Mouse (Mus musculus): ENCODE data around the gene Mt4. TPM values are rescaled to one million over a fixed set of nuclear protein-coding genes. Genes with fewer than 3 reads are reported as not detected.
"Not testable (repeated sequence)": the region's sequence is repeated elsewhere in the genome, so short reads cannot be mapped to it uniquely, and the experiment has no call there.

The Mt4 gene
- polyA plus RNA-seq, 1 experiment from 2014 or later, result not detected

- ATAC-seq (ENCODE audit: low FRiP score, low TSS enrichment), result no peak
- Histone ChIP-seq H3K27me3 (ENCODE audit: control insufficient read depth, insufficient read depth, low read length) (no peaks in the 10 kb centered on the region), H3K4me1 (ENCODE audit: control insufficient read depth, insufficient read depth, low read length) (no peaks in the 10 kb centered on the region), H3K9ac (ENCODE audit: low read depth, low read length) (no peak overlapping the region), H3K27ac (ENCODE audit: low read depth, low read length) (no peak overlapping the region), H3K4me3 (ENCODE audit: low read length) (no peak overlapping the region), H3K4me2 (replicated peaks; ENCODE audit: low read depth, low read length) (no peak overlapping the region), H3K9me3 (ENCODE audit: control insufficient read depth, low read length) (no peaks in the 10 kb centered on the region), H3K36me3 (ENCODE audit: control insufficient read depth, insufficient read depth, low read length) (no peaks in the 10 kb centered on the region)
- WGBS, result 87% methylated on average over 6 of the region's 6 CpGs
Observed at GRCm38 (mm10) chr8:94129133-94129789, 7.7 kb upstream of the Mt4 start.

- Histone ChIP-seq H3K4me2 (replicated peaks; ENCODE audit: low read depth, low read length) (no peak overlapping the region), H3K36me3 (ENCODE audit: control insufficient read depth, insufficient read depth, low read length) (no peaks in the 10 kb centered on the region), H3K4me1 (ENCODE audit: control insufficient read depth, insufficient read depth, low read length) (no peaks in the 10 kb centered on the region), H3K9ac (ENCODE audit: low read depth, low read length) (no peak overlapping the region), H3K27ac (ENCODE audit: low read depth, low read length) (no peak overlapping the region), H3K9me3 (ENCODE audit: control insufficient read depth, low read length) (no peaks in the 10 kb centered on the region), H3K4me3 (ENCODE audit: low read length) (no peak overlapping the region), H3K27me3 (ENCODE audit: control insufficient read depth, insufficient read depth, low read length) (no peaks in the 10 kb centered on the region)
- no peak for ATAC-seq (ENCODE audit: low FRiP score, low TSS enrichment)
- 73% methylated on average over 4 of the region's 4 CpGs for WGBS
Observed at GRCm38 (mm10) chr8:94130126-94130525, 6.9 kb upstream of the Mt4 start.

GRCm38 (mm10) chr8:94132096-94132495, 4.9 kb upstream of the Mt4 start:
- 70% methylated on average over 5 of the region's 5 CpGs for WGBS
- ATAC-seq (ENCODE audit: low FRiP score, low TSS enrichment), result no peak
- Histone ChIP-seq H3K4me2 (replicated peaks; ENCODE audit: low read depth, low read length) (no peak overlapping the region), H3K4me1 (ENCODE audit: control insufficient read depth, insufficient read depth, low read length) (no peaks in the 10 kb centered on the region), H3K27ac (ENCODE audit: low read depth, low read length) (no peak overlapping the region), H3K27me3 (ENCODE audit: control insufficient read depth, insufficient read depth, low read length) (no peaks in the 10 kb centered on the region), H3K9me3 (ENCODE audit: control insufficient read depth, low read length) (no peaks in the 10 kb centered on the region), H3K4me3 (ENCODE audit: low read length) (no peak overlapping the region), H3K36me3 (ENCODE audit: control insufficient read depth, insufficient read depth, low read length) (no peaks in the 10 kb centered on the region), H3K9ac (ENCODE audit: low read depth, low read length) (no peak overlapping the region)

- H3K27me3 ChIP-seq (ENCODE audit: control insufficient read depth, insufficient read depth, low read length); H3K4me2 ChIP-seq (replicated peaks; ENCODE audit: low read depth, low read length); H3K4me1 ChIP-seq (ENCODE audit: control insufficient read depth, insufficient read depth, low read length); H3K27ac ChIP-seq (ENCODE audit: low read depth, low read length); H3K4me3 ChIP-seq (ENCODE audit: low read length); H3K36me3 ChIP-seq (ENCODE audit: control insufficient read depth, insufficient read depth, low read length); ATAC-seq (ENCODE audit: low FRiP score, low TSS enrichment); H3K9ac ChIP-seq (ENCODE audit: low read depth, low read length); H3K9me3 ChIP-seq (ENCODE audit: control insufficient read depth, low read length): not testable (repeated sequence)
- 45% methylated on average over 3 of the region's 3 CpGs for WGBS
Observed at GRCm38 (mm10) chr8:94134601-94135000, 2.4 kb upstream of the Mt4 start.

- no peaks in the 10 kb centered on the region for H3K9me3 ChIP-seq (ENCODE audit: control insufficient read depth, low read length)
- no peaks in the 10 kb centered on the region for H3K4me1 ChIP-seq (ENCODE audit: control insufficient read depth, insufficient read depth, low read length)
- no peak overlapping the region for H3K27ac ChIP-seq (ENCODE audit: low read depth, low read length)
- H3K36me3 ChIP-seq (ENCODE audit: control insufficient read depth, insufficient read depth, low read length), result no peaks in the 10 kb centered on the region
- H3K9ac ChIP-seq (ENCODE audit: low read depth, low read length), result no peak overlapping the region
- WGBS, result 94% methylated on average over 6 of the region's 6 CpGs
- H3K4me2 ChIP-seq (replicated peaks; ENCODE audit: low read depth, low read length), result no peak overlapping the region
- no peaks in the 10 kb centered on the region for H3K27me3 ChIP-seq (ENCODE audit: control insufficient read depth, insufficient read depth, low read length)
- ATAC-seq (ENCODE audit: low FRiP score, low TSS enrichment), result no peak
- no peak overlapping the region for H3K4me3 ChIP-seq (ENCODE audit: low read length)
Observed at GRCm38 (mm10) chr8:94135556-94135955, 1.4 kb upstream of the Mt4 start.

GRCm38 (mm10) chr8:94136192-94136591, 805 bp upstream of the Mt4 start:
- Histone ChIP-seq H3K9ac (ENCODE audit: low read depth, low read length) (no peak overlapping the region), H3K27ac (ENCODE audit: low read depth, low read length) (no peak overlapping the region), H3K9me3 (ENCODE audit: control insufficient read depth, low read length) (no peaks in the 10 kb centered on the region), H3K4me3 (ENCODE audit: low read length) (no peak overlapping the region), H3K4me1 (ENCODE audit: control insufficient read depth, insufficient read depth, low read length) (no peaks in the 10 kb centered on the region), H3K4me2 (replicated peaks; ENCODE audit: low read depth, low read length) (no peak overlapping the region), H3K36me3 (ENCODE audit: control insufficient read depth, insufficient read depth, low read length) (no peaks in the 10 kb centered on the region), H3K27me3 (ENCODE audit: control insufficient read depth, insufficient read depth, low read length) (no peaks in the 10 kb centered on the region)
- 63% methylated on average over 7 of the region's 7 CpGs for whole genome bisulfite sequencing
- no peak for ATAC-seq (ENCODE audit: low FRiP score, low TSS enrichment)

- Histone ChIP-seq H3K9ac (ENCODE audit: low read depth, low read length) (no peak overlapping the region), H3K4me2 (replicated peaks; ENCODE audit: low read depth, low read length) (no peak overlapping the region), H3K27ac (ENCODE audit: low read depth, low read length) (no peak overlapping the region), H3K9me3 (ENCODE audit: control insufficient read depth, low read length) (no peaks in the 10 kb centered on the region), H3K4me1 (ENCODE audit: control insufficient read depth, insufficient read depth, low read length) (no peaks in the 10 kb centered on the region), H3K4me3 (ENCODE audit: low read length) (no peak overlapping the region), H3K36me3 (ENCODE audit: control insufficient read depth, insufficient read depth, low read length) (no peaks in the 10 kb centered on the region), H3K27me3 (ENCODE audit: control insufficient read depth, insufficient read depth, low read length) (no peaks in the 10 kb centered on the region)
- no peak for ATAC-seq (ENCODE audit: low FRiP score, low TSS enrichment)
- 89% methylated on average over 4 of the region's 4 CpGs for WGBS
Observed at GRCm38 (mm10) chr8:94140266-94140795, 3.3 kb downstream of the Mt4 start.

- Histone ChIP-seq H3K4me2 (replicated peaks; ENCODE audit: low read depth, low read length) (no peak overlapping the region), H3K36me3 (ENCODE audit: control insufficient read depth, insufficient read depth, low read length) (no peaks in the 10 kb centered on the region), H3K9ac (ENCODE audit: low read depth, low read length) (no peak overlapping the region), H3K4me3 (ENCODE audit: low read length) (no peak overlapping the region), H3K9me3 (ENCODE audit: control insufficient read depth, low read length) (no peaks in the 10 kb centered on the region), H3K27me3 (ENCODE audit: control insufficient read depth, insufficient read depth, low read length) (peaks cover 4% of the 10 kb centered on the region; the same call in 1 of the 2 replicates), H3K4me1 (ENCODE audit: control insufficient read depth, insufficient read depth, low read length) (peaks cover 9% of the 10 kb centered on the region; the same call in 1 of the 2 replicates), H3K27ac (ENCODE audit: low read depth, low read length) (no peak overlapping the region)
- ATAC-seq (ENCODE audit: low FRiP score, low TSS enrichment), result no peak
- WGBS, result 60% methylated on average over 5 of the region's 5 CpGs
Observed at GRCm38 (mm10) chr8:94148236-94148635, 11.2 kb downstream of the Mt4 start.

GRCm38 (mm10) chr8:94150925-94151324, 13.9 kb downstream of the Mt4 start:
- no peaks in the 10 kb centered on the region for H3K36me3 ChIP-seq (ENCODE audit: control insufficient read depth, insufficient read depth, low read length)
- H3K9me3 ChIP-seq (ENCODE audit: control insufficient read depth, low read length), result no peaks in the 10 kb centered on the region
- no peak overlapping the region for H3K4me3 ChIP-seq (ENCODE audit: low read length)
- H3K27me3 ChIP-seq (ENCODE audit: control insufficient read depth, insufficient read depth, low read length), result peaks cover 4% of the 10 kb centered on the region; the same call in 1 of the 2 replicates
- 78% methylated on average over 5 of the region's 5 CpGs for WGBS
- peaks cover 14% of the 10 kb centered on the region; the same call in 1 of the 2 replicates for H3K4me1 ChIP-seq (ENCODE audit: control insufficient read depth, insufficient read depth, low read length)
- no peak overlapping the region for H3K27ac ChIP-seq (ENCODE audit: low read depth, low read length)
- no peak overlapping the region for H3K9ac ChIP-seq (ENCODE audit: low read depth, low read length)
- H3K4me2 ChIP-seq (replicated peaks; ENCODE audit: low read depth, low read length), result no peak overlapping the region
- no peak for ATAC-seq (ENCODE audit: low FRiP score, low TSS enrichment)

All from kidney, embryonic 14.5 days (tissue).